Mouse (Mus musculus): ENCODE measurements at regions not wholly inside any gene's neighbourhood (a gene's known extent, or its start where the extent isn't known, plus 50 kb on each side); places are given as distances from the start of the nearest gene placed in this dataset.
"Not testable (repeated sequence)": the region's sequence is repeated elsewhere in the genome, so short reads cannot be mapped to it uniquely, and the experiment has no call there.

DNA sequence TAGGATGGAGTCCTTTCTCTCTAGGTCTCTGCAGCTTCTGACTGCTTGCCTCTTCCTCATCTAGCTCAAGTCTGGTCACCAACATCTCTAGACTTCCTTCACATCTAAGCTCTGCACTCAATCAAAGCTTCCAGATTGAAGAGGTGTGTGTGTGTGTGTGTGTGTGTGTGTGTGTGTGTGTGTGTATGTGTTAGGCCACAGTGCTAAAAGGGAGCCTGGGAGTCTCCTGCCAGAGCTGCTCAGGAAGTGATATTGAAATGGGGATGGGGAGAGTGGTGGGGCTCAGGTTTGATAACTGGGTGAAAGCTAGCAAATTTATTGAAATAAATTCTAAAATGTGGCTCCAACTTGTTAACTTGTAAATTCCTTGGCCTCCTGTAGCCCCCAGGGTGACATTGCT is 73.3 kb downstream of the Gm31371 start:
- DNase-seq (ENCODE audit: low spot score), result not testable (repeated sequence)

DNA sequence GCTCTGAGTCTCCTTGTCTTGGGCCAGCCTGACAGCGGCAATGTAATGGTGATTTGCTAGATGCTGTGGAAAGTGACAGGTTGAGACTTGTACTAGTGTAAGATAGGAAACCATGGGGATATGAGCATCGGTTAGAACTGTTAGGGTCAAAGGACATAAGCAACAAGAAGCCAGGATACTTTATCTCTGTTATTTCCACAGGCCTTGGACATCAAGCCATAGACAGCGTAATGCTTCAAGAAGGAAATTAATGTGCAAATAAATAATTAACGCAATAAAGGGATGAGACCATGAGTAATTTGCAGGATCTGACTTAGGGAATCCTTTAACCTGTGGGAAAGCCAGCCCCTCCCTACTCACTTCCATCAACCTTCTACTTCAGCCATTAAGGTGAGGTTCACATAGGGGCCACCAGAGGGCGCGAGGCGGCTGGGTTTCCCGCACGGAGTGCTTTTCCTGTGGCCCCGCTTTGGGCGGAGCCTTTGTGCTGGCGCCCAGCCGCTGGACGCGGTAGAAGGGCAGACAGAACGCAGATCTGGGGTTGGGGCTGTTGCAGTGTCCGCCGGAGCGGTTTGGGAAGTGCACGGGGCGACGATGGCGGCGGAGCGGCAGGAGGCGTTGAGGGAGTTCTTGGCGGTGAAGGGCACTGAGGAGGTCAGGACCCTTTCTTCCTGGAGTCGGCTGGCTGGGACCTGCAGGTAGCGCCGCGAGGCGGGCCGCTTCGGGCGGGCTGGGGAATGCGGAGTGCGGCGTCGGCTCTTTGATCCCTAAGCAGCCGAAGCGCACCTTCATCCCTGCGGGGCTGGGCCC is 76.5 kb downstream of the Gm31371 start:
- peak; percentile 69 for DNase-seq (ENCODE audit: low spot score)

DNA sequence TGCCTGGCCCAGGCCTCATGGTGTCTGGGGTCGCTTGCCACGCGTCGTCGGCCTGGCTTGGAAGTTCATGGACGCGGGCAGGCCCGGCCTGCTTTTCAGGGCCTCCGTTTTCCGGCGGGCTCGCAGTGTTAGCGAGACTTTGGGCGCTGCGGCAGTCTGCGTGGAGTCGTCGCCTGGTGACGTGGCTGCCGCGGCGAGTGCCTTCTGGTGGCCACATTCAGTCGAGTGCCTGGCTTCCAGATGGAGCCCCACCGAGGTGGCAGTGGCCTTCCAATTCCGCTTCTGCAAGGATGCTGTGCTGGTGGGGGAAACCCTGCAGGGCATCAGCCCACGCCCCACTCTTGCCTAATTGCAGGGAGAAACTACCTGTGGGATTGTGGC is 77.1 kb downstream of the Gm31371 start:
- not testable (repeated sequence) for DNase-seq (ENCODE audit: low spot score)

DNA sequence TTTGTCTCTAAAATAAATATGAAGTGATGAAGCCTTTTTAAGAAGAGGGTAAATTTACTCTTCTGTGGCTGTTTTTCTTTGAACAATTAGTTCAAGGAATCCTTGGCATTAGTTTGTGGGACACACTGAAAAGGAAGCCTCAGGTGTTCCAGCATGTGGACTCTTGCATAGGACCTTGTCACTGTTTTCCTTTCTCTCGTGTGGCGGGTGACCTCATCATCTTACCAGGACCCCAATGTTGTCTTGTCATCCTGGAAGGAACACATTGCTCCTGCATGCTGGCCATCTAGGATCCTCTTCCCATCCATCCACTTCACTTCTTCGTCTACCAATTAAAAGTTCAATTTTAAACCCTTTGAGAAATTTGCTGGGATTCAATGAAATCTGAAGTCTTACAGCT is 104.9 kb downstream of the Gm31371 start:
- DNase-seq (ENCODE audit: low spot score), result peak; percentile 20

DNA sequence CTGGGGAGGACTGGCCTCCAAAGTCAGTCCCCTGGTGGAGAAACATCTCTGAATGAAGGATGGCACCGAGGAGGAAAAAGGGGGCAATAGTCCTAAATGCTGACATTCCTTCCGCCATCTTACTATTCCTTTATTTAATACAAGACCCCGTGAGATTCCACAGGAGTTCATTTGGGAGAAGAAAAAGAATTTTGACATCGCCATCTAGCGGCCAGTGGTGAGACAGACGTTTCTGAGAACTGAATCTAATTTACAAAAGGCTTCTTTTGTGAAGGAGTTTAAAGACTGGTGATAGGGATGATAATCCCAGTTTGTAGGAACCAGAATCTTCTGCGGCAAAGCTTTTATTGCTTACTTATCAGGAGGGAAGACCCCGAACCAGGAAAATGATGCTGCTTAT is 107.8 kb downstream of the Gm31371 start:
- DNase-seq (ENCODE audit: low spot score), result not testable (repeated sequence)

DNA sequence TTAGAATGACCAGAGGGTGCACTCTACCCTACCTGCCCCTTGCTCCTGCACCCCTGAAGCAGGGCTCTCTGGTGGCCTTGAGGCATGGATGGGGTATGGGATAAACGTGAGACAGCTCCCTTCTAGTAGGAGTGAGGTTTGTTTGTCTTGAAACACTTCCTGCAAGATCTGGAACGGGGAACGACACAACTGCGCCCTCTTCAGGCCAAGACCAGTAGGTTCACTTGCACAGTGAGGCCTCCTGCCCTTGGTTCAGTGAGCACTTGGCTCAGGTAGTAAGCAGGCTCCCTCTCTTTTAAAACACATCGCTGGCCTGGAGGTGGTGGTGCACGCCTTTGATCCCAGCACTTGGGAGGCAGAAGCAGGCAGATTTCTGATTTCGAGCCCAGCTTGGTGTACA is 110.1 kb downstream of the Gm31371 start:
- peak; percentile 17 for DNase-seq (ENCODE audit: low spot score)

DNA sequence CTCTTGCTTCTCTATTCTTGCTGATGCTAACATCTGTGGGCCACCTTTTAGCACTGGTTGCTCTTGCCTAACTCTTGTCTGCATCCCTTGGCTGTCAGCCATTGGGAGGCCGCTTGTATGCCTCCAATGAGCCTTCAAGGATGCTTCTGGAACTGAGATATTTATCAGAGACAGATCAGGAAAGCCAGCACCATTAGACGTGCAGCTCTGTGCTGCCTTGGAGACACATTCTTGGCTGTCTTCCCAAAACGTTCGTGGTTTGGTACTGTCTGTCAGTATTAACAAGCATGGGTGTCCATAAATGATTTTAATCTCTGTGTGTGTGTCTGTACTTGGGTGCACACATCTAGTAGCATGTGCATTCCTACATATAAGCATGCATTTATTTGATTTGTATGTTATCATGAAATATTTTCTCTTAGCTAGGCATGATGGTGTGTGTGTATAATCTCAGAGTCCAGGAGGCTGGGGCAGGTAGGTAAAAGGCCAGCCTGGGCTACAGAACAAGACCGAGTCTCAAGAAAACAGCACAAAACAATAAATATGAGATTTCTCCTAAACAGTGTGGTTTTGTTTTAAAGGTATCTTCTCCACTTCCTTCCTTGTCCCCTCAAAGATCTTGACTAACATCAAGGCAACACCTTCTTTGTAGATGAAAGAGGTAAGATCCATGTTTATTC is 111.4 kb downstream of the Gm31371 start:
- not testable (repeated sequence) for DNase-seq (ENCODE audit: low spot score)

DNA sequence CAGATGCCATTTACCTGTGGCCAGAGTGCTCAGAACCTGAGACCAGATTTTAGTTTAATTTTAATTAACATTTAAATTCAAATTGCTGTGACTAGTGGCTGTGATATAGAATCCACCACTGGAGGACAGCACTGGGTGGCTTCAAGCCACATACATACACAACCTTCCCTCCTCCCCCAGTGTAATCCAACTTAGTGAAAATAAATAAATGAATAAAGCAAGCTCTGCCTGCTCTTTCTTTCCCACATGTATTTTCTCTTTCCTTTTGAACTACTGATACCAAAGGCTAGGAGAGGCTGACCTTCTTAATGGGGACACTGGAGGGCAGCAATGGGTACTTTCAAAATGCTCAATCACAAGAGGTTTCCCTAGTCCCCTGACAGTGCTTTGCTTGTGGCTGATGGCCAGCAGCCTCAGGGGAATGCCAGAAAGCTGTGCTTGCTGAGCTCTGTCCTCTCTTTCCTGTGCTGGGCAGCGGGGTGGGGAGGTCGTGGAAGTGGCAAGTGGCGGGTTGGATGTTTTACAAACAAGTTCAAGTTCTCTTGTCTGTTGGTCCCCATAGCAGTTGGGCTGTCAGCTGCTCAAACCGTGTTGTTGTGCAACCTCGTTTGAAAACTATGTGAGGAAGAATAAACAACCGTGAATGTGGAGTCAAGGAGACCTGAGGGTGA is 112.4 kb downstream of the Gm31371 start:
- DNase-seq (ENCODE audit: low spot score), result not testable (repeated sequence)

DNA sequence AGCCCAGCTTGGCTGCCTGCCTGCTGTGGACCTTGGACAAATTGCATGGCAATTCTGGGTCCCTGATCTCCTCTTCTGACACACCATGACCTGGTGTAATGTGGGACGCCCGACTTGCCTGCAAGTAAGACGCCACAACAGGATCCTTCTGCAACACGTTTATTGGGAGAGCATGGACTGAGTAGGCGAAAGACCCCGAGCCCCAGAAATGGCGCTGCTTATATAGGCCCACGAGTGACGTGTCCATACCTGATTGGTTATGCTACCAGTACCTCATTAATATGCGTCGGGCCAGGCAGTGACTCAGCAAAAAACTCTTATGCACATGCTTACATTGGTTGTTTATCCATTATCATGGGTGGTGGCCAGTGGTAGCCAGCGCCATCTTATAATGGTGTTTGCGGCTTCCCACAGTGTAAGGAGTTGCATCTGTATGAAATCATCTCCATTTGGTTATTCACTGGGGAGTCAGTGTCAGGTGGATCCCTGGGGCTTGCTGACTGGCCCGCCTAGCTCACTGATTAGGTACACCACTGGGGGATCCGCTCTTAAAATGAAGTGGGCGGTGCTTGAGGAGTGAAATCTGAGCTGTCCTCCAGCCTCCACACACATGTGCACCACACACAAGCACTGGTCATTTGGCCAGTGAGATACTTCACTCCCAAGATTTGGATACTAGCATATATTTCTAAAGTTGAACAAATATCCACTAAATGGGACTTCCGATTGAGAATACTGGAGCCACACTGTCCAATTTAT is 113.1 kb downstream of the Gm31371 start:
- DNase-seq (ENCODE audit: low spot score), result peak; percentile 36

DNA sequence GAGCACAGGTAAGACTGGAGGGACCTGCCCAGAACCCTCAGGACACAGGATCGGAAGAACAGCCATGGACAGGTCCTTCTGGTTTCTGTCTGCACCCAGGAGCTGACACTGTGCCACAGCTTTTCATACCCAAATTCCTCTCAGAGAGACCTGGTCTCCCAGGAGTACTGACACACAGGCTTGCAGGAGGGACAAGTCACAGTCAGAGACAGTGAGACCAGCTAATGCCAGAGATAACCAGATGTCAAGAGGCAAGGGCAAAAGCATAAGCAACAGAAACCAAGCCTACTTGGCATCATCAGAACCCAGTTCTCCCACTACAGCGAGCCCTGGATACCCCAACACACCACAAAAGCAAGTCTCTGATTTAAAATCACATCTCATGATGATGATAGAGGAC is 122.3 kb downstream of the Gm31371 start:
- not testable (repeated sequence) for DNase-seq (ENCODE audit: low spot score)

DNA sequence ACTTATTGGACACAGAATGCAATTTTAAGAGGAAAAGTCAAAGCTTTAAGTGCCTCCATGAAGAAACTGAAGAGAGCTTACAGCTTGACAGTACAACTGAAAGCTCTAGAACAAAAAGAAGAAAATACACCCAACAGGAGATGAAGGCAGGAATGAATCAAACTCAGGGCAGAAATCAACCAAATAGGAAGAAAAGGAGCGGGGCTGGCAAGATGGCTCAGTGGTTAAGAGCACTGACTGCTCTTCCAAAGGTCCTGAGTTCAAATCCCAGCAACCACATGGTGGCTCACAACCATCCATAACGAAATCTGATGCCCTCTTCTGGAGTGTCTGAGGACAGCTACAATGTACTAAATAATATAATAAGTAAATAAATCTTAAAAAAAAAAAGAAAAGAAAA is 124.8 kb downstream of the Gm31371 start:
- DNase-seq (ENCODE audit: low spot score), result peak; percentile 30

DNA sequence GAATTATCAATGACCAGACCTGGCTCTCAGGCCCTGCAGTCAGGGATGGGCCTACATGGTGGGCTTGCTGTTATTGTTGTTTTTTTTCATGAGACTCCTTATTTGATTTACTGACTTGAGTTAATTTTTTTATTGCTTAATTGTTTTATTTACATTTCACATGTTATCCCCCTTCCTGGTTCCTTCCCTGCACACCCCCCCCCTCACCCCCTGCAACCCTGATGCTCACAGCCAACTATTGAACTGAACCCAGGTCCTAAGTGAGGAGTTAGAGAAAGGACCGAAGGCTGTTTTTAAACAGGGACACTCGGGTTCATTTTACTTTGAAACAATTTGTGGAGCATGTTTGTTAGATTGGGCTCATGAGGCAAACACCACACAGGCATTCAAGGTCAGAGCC is 126.9 kb downstream of the Gm31371 start:
- peak; percentile 4 for DNase-seq (ENCODE audit: low spot score)

DNA sequence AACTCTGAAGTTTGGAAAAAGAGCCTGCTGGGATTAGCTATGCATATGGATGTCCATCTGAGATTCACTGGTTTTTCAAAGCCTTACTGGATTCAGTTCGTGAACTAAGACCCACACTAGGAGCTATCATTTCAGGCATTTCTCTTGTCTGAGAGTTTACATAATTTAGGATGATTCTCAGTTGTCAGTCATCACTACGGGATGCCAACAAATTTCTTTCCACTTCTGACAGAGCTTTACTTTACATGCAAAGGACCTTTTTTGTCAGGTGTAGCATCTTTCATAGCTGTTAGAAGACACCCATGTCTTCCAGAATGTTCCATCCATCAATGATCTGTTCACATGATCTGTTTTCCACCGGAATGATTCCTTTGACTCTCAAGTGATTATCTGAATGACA is 154.4 kb downstream of the Gm31371 start:
- DNase-seq (ENCODE audit: low spot score), result peak; percentile 4

DNA sequence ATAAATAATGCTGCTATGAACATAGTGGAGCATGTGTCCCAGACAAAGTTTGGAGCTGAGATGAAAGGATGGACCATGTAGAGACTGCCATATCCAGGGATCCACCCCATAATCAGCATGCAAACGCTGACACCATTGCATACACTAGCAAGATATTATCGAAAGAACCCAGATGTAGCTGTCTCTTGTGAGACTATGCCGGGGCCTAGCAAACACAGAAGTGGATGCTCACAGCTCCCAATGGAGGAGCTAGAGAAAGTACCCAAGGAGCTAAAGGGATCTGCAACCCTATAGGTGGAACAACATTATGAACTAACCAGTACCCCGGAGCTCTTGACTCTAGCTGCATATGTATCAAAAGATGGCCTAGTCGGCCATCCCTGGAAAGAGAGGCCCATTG is 194.9 kb downstream of the Gm31371 start:
- not testable (repeated sequence) for DNase-seq (ENCODE audit: low spot score)

DNA sequence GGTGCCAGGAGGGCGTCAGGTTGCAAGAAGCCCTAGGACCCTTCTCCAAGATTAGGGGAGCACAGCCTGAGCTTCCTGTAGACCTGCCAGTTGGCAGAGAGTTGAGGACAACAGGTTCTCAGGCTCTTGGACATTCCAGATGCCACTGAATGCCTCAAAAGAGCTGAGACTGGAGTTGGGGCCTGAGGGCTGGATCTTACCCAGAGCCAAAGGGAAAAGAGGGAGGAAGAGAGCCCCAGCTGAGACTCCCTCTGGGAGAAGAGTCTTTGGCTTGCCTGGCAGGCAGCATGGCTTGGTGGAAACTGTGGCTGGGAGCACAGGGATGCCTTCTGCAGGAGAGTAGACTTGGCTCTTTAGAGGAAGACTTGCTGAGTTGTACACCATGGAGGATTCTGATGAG is 197.0 kb downstream of the Gm31371 start:
- not testable (repeated sequence) for DNase-seq (ENCODE audit: low spot score)

DNA sequence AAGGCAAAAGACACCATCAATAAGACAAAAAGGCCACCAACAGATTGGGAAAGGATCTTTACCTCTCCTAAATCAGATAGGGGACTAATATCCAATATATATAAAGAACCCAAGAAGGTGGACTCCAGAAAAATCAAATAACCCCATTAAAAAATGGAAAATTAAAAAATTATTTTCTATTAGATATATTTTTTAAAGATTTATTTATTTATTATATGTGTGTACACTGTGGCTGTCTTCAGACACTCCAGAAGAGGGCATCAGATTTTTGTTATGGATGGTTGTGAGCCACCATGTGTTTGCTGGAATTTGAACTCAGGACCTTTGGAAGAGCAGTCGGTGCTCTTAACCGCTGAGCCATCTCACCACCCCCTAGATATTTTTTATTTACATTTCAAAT is 199.2 kb downstream of the Gm31371 start:
- DNase-seq (ENCODE audit: low spot score), result not testable (repeated sequence)

DNA sequence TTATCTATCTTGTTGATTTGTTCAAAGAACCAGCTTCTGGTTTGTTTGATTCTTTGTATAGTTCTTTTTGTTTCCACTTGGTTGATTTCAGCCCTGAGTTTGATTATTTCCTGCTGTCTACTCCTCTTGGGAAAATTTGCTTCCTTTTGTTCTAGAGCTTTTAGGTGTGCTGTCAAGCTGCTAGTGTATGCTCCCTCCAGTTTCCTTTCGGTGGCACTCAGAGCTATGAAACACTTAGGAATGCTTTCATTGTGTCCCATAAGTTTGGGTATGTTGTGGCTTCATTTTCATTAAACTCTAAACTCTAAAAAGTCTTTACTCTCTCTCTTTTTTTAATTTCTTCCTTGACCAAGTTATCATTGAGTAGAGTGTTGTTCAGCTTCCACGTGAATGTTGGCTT is 204.0 kb downstream of the Gm31371 start:
- DNase-seq (ENCODE audit: low spot score), result not testable (repeated sequence)

DNA sequence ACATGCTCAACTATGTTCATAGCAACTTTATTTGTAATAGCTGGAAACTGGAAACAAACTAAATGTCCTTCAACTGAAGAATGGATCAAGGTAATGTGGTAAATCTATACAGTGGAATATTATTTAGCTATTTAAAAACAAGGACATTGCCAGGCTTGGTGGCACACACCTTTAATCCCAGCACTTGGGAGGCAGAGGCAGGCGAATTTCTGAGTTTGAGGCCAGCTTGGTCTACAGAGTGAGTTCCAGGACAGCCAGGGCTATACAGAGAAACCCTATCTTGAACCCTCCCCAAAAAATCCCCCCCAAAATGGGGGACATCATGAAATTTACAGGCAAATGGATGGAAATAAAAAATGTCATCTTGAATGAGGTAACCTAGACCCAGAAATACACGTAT is 213.6 kb downstream of the Gm31371 start:
- not testable (repeated sequence) for DNase-seq (ENCODE audit: low spot score)

DNA sequence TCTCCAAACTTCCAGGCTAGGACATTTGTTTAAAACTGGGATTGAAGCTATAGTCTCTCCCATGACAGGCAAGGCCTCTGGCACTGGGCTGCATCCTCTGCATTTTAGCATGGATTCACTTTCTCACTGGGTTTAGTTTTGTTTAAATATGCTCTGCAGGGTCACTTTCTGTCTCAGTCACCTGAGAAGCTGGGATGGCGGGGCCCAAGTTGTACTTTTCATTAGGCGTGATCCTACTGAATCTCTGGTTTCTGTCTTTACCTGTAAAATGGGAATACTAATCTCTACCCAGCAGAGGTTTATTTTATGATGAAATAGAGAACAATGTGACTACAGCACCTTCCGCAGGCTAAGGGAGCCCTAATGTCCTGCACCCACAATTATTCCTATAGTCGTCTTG is 216.4 kb downstream of the Gm31371 start:
- not testable (repeated sequence) for DNase-seq (ENCODE audit: low spot score)

DNA sequence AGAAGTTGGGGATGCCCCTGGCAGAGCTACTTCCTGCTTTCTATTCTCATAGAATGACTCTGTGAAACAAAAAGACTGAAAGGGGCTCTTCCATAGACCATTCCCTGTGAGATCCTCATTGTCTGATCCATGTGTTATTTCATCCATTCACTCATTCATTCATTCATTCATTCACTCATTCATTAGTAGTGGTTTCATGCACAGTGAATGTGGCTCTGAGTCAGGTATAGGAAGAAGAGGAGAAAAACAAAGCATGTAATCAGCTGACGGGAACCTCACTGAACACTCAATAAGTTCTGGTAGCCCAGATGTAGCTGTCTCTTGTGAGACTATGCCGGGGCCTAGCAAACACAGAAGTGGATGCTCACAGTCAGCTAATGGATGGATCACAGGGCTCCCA is 217.0 kb downstream of the Gm31371 start:
- not testable (repeated sequence) for DNase-seq (ENCODE audit: low spot score)

DNA sequence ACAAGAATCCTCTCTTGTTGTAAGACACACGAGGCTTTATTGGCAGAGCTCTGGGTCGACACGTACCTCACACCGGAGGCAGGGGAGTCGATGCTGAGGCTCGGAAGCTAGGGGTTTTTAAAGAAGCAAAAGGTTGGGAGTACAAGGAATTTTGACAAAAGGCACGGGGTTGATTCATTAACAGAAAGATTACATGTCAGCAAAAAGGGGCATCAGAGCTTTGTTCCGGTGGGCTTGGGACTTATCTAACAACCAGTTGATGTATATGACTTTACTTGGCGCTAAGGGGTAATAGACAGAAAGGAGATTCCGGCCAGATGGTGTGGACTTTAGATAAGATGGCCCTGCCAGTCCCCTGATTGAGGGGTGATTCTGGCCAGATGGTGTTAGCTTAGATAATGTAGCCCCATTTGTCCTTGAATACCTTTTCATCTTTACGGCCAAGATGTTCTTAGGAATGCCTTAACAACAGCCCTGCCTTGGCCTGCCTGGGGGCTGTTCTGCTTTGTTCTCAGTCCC is 218.3 kb downstream of the Gm31371 start:
- DNase-seq (ENCODE audit: low spot score), result not testable (repeated sequence)
